Mouse (Mus musculus) NIH3T3 (cell line): ENCODE measurements around the gene Gramd1c.

Experiments
- DNase-seq: peaks from one replicate; pipeline ENCODE4 v3.0.0-alpha.2; 2012; ENCODE audit warnings: low read depth

Gramd1c gene

DNA sequence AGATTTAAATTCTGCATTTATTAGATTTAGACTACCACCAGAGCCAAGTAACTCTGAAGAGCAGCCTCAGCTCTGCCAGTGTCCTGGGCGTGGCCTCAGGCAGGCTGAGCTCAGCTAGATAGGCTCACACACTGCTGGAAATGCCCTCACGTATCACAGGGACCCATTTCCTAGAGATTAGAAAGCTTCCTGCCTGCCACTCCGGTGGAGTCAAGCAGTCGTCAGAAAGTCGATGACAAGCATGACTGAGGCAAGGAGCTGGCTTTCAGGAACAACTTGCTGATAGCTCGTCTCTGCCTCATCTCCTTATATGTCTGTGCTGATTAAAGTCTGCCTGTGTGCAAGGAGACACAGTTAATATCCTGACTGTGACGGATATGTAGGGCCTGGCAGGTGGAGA, 44.8 kb downstream of the Gramd1c start:
- no peak for DNase-seq

DNA sequence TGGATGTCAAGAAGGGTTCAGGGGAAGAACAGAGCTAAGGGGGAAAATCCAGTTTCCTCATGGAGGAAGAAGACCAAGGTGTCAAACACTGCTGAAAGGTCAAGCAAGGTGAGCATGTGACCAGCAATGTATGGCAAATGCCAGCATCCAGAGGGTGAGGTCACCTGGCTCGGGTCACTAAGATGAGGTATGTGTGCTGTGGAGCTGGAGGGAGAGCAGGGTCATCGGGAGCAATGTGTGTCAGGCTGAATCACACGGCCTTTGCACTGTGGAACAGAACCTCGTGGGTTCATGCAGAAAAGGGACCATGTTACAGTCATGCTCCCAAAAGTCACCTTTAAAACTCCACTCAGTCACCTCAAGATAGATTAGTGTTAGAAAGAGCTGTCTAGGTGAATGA, 45.4 kb downstream of the Gramd1c start:
- no peak for DNase-seq

DNA sequence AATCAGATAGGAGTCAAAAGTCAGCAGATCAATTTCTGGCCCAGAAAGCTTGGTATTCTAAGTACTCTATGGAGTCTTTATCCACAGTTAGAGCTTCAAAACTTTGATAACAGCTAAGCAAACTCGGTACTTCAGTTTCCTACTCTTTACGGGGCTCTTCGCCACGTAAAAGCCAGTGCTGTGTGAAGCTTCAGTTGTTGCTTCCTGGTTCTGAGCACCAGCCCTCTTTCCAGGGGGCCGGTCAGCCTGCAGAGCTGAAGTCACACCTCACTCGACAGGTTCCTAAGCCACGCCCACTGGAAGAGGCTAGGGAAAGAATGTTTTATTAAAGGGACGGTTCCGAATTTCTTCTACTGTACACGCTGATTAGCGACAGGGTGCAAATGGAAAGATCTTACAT, 47.0 kb downstream of the Gramd1c start:
- DNase-seq = no peak

DNA sequence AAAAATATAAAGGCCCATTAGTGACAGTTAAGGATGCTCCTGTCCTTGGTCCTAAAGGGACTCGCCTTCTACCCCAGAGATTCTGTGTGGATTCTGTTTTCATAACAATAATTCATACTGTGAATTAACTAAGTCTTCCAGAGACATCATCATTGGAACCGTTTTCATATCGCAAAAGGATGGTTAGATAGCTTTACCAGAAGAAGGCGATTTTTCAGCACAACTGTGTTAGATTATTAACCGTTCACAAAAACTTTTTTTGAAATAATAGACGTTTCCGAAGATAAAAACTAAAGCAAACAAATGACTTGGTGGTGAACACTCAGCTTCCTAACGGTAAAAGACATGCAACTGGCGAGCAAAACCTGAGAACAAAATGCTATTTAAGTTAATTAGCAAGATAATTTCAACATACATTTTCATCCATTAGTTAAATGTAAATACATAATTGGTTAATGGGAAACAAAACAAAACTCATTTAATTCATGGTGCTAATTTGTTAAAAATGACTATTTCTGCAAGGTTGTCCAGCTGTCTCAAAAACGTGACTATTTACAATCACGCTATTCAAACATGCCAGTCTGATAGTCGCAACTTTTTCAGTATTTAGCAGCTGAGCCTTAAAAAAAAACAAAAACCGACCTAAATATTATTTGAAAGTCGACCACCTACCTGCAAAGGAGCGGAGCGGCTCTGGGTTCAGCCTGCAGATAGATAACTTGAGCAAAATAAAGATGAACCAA, 47.6 kb downstream of the Gramd1c start:
- no peak for DNase-seq

DNA sequence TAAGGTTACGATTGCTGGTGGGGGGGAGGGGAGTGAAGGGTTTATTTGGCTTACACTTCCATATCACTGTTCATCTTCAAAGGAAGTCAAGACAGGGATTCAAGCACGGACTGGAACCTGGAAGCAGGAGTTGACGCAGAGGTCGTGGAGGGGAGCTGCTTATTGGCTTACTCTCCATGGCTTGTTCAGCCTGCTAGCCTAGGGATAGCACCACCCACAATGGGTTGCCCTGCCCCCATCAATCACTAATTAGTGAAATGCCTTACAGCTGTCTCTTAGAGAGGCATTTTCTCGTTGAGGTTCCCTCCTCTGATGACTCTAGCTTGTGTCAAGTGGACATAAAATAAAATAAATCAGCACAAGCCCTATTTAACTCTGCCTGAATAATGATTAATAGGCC, 52.1 kb downstream of the Gramd1c start:
- no peak for DNase-seq

DNA sequence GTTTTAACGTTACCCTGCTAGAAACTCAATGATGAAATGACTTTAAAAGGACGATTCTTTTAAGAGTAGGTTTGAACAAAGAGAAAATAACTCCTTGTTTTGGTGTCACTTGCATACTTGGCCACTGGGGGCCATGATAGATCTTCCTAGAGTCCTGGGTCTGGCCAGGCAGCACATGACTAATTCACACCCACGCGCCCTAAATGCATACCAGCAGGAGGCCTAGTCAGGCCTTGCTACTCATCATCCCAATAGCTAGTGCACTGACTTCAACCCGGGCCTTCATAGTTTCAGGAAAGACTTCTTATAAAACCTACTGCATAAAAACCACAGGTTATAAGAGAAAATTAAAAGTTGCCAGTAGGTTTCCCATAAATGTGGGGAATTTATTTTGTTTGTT, 61.1 kb downstream of the Gramd1c start:
- DNase-seq = peak; percentile 79

DNA sequence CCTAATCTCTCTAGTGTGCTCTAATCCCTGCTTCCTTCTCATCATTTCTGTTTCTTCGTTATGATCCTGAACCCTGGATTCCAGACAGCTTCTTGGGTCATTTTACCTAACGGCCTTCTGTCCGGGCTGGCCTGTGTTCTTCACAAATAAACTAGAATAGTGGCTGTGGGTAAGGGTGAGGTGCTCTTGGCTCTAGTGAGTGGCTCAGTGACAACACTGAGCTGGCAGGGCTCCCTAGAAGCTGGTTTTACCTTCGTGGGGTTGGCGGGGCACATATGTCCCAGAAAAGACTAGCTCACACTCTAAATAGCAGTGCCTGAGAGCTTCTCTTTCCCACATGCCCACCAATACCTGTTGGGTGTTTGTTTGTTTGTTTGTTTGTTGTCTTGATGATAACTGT, 63.6 kb downstream of the Gramd1c start:
- no peak for DNase-seq

DNA sequence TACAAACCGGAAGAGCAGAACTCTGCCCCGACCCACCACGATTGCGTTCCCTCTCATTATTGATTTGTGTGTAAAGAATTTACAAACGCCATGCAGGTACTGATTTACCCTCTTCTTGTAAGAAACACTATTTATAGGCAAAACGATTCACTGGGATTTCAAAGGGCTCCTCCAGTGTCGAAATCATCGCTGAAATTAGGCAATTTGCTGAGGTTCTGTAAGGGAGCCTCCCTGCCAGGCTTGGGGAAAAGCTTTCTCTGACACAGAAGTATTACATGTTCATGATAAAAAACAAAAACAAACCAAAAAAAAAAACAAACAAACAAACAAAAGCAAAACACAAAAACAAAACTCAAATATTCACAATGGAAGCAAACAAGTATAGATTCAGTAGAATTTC, 64.0 kb downstream of the Gramd1c start:
- peak; percentile 45 for DNase-seq

DNA sequence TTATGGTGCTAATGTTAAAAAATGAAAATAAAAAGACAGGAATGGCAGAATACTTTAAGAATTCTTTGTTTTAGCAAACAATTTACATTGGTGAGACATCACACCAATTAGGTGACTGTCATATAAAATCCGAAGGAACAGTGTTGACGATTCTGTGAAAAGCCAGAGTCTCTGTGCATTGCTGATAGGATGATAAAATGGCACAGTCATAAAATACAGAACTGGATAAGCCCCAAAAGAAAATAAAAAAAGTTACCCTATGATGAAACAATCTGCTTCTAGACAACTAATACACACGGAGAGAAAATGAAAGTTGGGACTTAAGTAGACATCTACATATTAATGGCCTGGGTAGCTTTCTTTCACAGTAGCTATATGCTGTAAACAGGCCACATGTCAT, 68.5 kb downstream of the Gramd1c start:
- no peak for DNase-seq

DNA sequence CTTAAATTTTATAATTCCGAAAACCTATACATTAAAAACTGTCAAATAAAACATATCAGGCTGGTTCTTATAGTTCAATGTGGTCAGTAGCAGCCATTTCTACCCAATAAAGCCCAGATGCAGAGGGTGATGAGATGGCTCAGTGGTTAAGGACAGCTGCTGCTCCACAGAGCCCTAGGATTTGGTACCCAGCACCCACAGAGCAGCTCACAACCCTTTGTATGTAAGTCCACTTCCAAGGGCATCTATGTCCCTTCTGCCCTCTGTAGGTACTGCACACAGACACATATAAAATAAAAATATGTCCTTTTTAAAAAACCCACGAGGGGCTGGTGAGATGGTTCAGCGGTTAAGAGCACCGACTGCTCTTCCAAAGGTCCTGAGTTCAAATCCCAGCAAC, 76.8 kb downstream of the Gramd1c start:
- DNase-seq = no peak

DNA sequence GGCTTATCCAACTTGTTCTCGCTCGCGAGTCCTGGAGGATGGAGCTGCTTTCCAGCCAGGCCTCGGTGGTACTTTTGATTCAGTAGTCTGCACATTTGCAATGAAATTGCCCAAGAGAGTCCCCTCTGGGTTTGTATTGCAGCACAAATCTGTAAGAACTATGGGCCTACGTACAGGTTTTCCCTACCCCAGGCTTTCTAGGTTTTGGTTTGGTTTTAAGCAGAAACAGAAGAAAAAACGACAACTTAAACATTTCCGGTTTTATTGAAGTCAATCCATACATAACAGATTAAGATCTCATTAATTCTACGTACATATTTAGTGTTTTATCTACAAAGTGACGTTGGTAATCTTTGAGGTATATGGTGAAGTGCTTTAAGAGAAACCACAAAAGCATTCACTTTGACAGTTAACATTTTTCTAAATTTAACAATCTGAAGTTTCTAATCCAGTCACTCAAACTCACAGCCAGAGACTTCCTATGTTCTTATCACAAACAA, 83.0 kb downstream of the Gramd1c start:
- no peak for DNase-seq

DNA sequence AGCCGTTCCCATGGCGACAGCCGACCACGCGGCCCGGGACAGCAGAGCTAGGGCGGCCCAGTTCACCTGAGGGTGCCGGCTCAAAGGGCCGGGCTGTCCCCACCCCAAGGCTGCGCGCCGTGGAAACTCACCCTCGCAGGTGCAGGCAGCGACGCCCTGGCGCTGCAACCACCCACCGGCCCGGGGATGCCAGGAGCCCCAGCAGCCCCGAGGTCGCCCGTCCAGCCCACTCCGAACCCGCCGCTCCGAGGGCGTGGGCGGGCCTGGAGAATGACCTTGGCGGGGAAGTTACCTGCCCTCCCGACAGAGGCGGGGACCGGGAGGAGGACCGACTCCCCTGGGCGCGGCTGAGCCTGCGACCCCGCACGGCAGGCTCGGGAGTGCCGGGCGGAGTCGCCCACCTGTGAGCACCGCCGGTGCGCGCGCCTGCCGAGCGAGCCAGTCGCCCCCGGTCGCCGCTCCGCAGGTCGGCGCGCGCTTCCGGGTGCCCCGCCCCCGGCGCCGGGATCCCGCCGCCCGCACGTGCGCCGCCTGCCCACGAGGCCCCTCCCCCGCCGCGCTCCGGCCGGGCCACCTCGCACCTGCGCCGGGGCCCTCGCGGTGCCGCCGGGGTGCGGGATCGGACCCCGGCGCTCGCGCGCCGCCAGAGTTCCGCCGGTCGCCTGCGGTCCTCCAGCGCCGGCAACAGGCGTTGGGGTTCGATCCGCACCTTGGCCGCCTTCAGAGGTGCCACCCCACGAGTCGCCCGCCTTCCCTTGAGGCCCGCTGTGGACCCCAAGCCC, 83.6 kb downstream of the Gramd1c start, which contains the start of gene Zdhhc23:
TSS of gene Zdhhc23 (minus strand) at position 464 of the 782 bp plus-strand sequence.
- DNase-seq = no peak

DNA sequence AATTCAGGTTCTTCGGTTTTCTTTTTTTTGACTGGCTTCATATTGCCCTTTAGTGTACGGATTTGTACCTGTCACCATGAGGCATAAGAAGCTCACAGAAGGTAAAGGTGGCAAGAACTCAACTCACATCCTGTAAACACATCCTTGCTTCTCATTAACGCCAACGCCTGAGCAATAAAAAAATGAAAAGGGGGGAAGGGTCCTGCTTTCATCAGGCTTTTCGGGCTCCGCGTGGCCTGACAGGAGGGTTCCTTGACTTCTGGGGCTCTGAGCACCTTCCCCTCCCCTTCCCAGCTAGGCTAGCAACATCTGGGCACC, 84.2 kb downstream of the Gramd1c start:
- no peak for DNase-seq

DNA sequence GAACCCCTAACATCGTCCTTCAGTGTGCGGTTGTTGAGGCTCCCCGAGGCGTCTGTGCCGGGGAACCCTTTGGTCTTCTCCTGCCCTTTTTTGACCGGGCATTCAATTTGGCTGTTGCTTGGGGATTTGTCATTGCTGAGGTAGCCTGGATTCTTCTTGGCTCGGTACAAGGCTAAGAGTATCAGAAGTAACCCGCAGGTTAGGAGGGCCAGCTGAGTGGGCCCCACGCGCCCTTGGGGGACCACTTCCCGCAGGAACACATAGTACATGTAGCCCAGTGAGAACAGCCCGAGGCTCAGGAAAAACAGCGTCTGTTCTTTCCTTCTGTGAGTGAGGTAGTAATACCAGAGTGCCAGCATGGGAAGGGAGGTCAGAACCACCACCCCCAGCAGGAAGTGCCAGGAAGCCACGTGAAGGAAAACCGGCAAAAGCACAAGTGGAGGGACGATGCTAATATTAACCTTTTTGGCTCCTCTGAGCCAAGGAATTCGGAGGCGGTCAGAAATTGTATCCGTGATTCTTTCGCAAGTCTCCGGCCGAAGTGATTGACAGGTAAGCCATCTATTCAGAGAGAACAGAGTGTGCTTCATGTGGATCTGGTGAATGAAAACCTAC, 89.4 kb downstream of the Gramd1c start:
- peak; percentile 8 for DNase-seq

DNA sequence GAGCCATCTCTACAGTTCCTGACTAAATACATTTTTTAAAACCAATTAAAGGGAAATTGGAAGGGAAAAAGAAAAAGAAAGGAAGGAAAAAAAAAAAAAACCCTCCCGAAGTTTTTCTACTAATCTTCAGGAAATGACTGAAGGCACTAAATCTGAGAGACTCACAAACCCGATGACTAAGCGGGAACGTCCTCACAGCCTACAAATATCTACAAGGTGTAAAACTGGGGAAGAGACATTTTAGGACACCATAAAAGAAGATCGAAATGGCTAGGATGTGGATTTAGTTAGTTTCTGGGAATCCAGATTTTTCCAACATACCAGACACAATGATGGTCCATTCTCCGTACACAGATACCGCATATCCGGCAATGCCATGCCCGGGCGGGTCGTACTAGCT, 90.0 kb downstream of the Gramd1c start:
- no peak for DNase-seq

DNA sequence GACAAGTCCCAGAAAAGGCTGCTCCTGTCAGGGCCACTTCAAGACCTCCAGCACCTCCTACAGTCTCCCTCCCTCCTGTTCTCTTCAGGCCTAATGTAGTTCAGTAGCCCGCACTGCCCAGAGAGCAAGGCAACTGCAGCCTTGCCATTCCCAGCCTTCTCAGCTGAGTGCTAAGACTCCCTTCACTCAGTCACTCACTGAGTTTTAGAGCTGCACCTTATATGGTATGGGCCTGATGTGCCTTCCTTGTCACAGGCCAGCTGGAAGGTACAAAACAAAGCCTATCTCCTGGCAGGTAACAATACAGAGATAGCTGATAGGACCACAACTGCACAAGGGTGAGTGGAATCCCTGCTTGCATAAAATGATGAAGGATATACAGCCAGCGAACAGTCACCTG, 90.8 kb downstream of the Gramd1c start:
- no peak for DNase-seq

DNA sequence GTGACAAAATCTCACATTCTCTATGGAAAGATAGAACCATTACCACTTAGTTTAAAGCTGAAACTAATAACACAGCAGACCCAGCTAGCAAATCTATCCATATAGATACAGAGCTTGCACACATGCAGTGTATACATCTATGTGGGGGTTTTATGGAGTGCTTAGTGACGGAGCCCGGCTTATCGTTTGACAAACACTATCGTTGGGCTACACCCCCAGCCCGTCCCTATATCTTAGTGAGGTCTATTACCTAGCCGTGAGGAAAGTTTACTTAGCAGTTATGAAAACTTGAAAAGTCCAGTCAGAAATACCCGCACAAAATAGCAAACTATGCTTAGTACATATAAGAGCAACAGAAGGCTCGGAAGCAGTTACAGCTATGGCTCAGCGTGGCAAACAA, 91.4 kb downstream of the Gramd1c start:
- no peak for DNase-seq

DNA sequence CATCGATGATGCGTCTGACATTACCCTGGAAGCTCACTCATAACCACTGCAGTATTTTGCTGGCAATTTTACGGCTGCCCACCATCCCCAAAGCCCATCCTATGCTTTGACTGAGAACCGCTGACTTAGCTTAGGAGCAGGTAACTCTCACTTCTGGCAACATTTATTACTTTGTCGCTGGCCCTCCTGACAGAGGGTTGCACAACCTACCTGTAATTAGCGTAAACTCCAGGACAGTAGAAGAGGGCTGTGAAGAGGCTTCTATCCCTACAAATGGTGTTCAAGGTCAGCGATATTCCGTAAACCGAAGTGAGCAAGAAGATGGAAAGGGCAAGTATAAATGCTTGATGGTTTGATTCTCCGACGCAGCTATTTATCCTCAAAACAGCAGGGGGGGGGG, 92.0 kb downstream of the Gramd1c start:
- DNase-seq = no peak

DNA sequence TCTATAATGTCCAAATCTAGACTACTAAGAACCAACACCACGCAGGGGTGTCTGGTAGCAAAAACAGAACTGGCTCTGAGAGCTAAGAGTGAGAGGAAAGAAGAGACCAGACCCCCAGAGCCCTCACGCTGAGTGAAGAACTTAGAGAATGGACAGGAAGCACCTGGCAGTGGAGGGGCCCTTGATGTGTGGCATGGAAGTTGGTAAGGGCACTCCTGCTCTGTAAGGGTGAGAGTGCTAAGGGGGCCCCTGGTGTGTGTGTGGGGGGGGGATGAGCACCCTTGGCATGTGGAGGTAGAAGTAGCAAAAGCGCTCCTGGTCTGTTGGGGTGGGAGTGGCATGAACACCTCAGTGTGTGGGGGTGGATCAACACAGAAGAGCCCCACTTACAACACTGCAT, 92.7 kb downstream of the Gramd1c start:
- no peak for DNase-seq

DNA sequence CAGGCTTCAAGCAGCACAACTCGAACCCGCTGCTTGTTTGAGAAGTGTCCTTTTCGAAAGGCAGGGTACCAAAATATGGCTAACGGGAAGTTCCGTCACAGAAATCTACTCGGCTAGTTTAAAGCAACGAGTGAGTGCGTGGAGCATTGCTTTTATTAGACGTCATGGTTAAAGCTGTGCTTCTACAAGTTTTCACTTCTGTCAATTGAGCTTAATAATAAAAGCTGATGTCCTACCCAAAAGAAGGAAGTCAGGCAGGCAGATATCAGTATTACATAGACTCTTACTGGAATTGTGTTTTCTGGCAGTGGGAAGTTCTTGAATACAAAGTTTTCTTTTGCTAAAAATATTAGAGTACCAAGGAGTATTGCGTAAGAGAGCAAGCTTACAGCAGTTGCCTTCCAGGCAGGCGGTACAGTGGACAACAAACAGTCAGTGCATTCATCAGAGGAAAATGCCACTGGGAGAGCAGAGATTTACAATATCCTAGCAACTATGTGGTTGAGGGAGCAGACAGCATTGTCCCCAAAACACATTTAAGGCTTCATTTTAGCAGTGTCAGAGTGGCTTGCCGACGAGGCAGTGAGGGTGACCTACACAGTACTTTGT, 97.3 kb downstream of the Gramd1c start:
- DNase-seq = peak; percentile 54

DNA sequence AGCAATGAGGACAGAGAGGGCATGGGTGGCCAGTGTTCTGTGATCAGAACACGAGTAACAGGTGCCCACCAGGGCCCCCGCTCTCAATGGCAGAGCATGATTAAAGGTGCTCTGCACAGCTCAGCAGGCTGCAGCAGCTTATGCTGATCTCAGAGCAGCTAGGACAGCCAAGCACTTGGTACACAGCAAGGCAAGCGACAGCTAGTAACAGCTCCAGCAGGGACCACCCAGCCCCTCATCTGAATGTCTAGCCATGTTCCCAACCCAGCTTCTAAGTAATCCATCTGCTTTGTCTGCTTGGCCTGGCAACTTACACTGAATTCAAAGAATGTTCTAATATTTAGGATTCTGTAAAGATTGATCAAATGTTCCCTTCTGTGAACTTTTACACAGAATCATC, 99.4 kb downstream of the Gramd1c start:
- DNase-seq = no peak

DNA sequence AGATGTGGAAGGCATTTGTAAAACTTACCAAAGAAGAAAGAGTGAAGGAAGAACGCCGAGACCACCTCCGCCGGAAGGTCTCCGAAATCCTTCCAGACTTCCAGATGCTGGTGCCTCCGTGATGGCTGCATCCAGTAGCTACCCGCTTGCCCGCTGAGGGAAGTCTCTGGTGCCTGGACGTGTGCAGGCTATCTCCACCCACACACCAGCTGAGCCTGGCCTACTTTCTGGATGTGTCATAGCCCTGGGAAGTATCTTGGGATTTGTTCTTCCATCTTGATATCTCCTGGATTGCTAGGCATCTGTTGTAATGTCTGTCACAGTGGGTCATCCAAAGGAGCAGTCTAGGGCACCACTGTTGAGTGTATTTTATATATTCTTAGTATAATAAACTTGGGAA, 99.9 kb downstream of the Gramd1c start:
- DNase-seq = no peak

DNA sequence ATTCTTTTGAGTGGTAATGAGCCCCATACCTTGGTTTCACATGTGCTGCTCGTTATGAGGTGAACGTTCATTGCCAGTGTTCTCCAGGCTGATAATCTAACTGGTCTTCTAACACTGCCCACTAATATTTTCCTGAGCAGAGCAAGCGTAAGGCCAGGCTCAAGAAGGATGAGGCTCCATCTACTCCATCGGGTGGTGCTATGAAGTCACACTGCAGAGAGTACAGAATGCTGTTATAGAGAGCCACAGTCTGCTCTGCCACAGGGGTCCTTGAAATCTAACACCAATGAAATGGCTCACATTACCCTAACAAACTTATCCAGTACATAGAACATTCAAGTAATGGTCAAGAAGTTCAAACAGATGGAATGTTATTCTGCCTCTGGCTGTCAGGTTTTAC, 105.1 kb downstream of the Gramd1c start:
- no peak for DNase-seq
